Mouse (Mus musculus): ENCODE measurements around the gene Prpf8. TPM values are rescaled to one million over a fixed set of nuclear protein-coding genes. Genes with fewer than 3 reads are reported as not detected.
"Not testable (repeated sequence)": the region's sequence is repeated elsewhere in the genome, so short reads cannot be mapped to it uniquely, and the experiment has no call there.

Prpf8 gene
- total and polyA plus RNA-seq, 3 experiments, result 49.0 to 93.2 (median 84.4) TPM

- DNase-seq, result no peak
- Histone ChIP-seq H3K27me3 (ENCODE audit: control insufficient read depth, insufficient read depth, low read length) (no peaks in the 10 kb centered on the region), H3K79me2 (replicated peaks; ENCODE audit: control insufficient read depth, insufficient read depth, low read length) (no peaks in the 10 kb centered on the region), H3K9ac (ENCODE audit: low read depth, low read length) (no peak overlapping the region), H3K36me3 (ENCODE audit: control insufficient read depth, insufficient read depth, low read length) (no peaks in the 10 kb centered on the region), H3K4me3 (no peak overlapping the region), H3K4me1 (ENCODE audit: control insufficient read depth, insufficient read depth, low read length) (peaks cover 12% of the 10 kb centered on the region), H3K27ac (peak overlapping the region; percentile 73)
- 40% methylated on average over 7 of the region's 7 CpGs for WGBS
- intact Hi-C loops (cut with DNase I), result no loop called here
- TF ChIP-seq EP300 (IDR thresholded peaks at IDR 0.05; ENCODE audit: insufficient read depth, low read depth, low read length) (no peak), CTCF (IDR thresholded peaks at IDR 0.05) (no peak), POLR2A (IDR thresholded peaks at IDR 0.05; ENCODE audit: insufficient read depth, low read depth, low read length) (no peak)
Measured at GRCm38 (mm10) chr11:75552906-75553482, 66.4 kb downstream of the Prpf8 start.

- H3K27ac ChIP-seq; H3K9ac ChIP-seq (ENCODE audit: low read depth, low read length); H3K36me3 ChIP-seq (ENCODE audit: control insufficient read depth, insufficient read depth, low read length); intact Hi-C loops (cut with DNase I); H3K27me3 ChIP-seq (ENCODE audit: control insufficient read depth, insufficient read depth, low read length); H3K79me2 ChIP-seq (replicated peaks; ENCODE audit: control insufficient read depth, insufficient read depth, low read length); DNase-seq; H3K4me3 ChIP-seq: not testable (repeated sequence)
- peak; percentile 12; the same call in 1 of the 2 replicates for TF ChIP-seq CTCF (IDR thresholded peaks at IDR 0.05)
- WGBS, result 93% methylated on average over 6 of the region's 6 CpGs
- peaks cover 10% of the 10 kb centered on the region for H3K4me1 ChIP-seq (ENCODE audit: control insufficient read depth, insufficient read depth, low read length)
Measured at GRCm38 (mm10) chr11:75556006-75556405, 69.4 kb downstream of the Prpf8 start.

GRCm38 (mm10) chr11:75557142-75557541, 70.5 kb downstream of the Prpf8 start:
- no peak overlapping the region for H3K27ac ChIP-seq

GRCm38 (mm10) chr11:75558101-75558500, 71.5 kb downstream of the Prpf8 start:
- no peak overlapping the region for H3K4me3 ChIP-seq
- TF ChIP-seq EP300 (IDR thresholded peaks at IDR 0.05; ENCODE audit: insufficient read depth, low read depth, low read length) (no peak), POLR2A (IDR thresholded peaks at IDR 0.05; ENCODE audit: insufficient read depth, low read depth, low read length) (no peak), CTCF (IDR thresholded peaks at IDR 0.05) (peak; percentile 37)
- H3K4me1 ChIP-seq (ENCODE audit: control insufficient read depth, insufficient read depth, low read length), result no peaks in the 10 kb centered on the region
- DNase-seq, result no peak
- no peaks in the 10 kb centered on the region for H3K36me3 ChIP-seq (ENCODE audit: control insufficient read depth, insufficient read depth, low read length)
- H3K9ac ChIP-seq (ENCODE audit: low read depth, low read length), result no peak overlapping the region
- H3K79me2 ChIP-seq (replicated peaks; ENCODE audit: control insufficient read depth, insufficient read depth, low read length), result no peaks in the 10 kb centered on the region
- intact Hi-C loops (cut with DNase I), result no loop called here
- H3K27me3 ChIP-seq (ENCODE audit: control insufficient read depth, insufficient read depth, low read length), result no peaks in the 10 kb centered on the region
- WGBS, result 97% methylated on average over 1 of the region's 1 CpGs
- no peak overlapping the region for H3K27ac ChIP-seq

More at GRCm38 (mm10) chr11:75557142-75557541, 70.5 kb downstream of the Prpf8 start:
- H3K9ac ChIP-seq (ENCODE audit: low read depth, low read length), result no peak overlapping the region
- intact Hi-C loops (cut with DNase I), result no loop called here
- H3K36me3 ChIP-seq (ENCODE audit: control insufficient read depth, insufficient read depth, low read length), result no peaks in the 10 kb centered on the region
- no peak overlapping the region for H3K4me3 ChIP-seq
- 95% methylated on average over 6 of the region's 6 CpGs for WGBS
- DNase-seq, result no peak
- H3K4me1 ChIP-seq (ENCODE audit: control insufficient read depth, insufficient read depth, low read length), result peaks cover 4% of the 10 kb centered on the region; the same call in 1 of the 2 replicates
- TF ChIP-seq EP300 (IDR thresholded peaks at IDR 0.05; ENCODE audit: insufficient read depth, low read depth, low read length), result no peak
- no peak for TF ChIP-seq CTCF (IDR thresholded peaks at IDR 0.05)
- no peak for TF ChIP-seq POLR2A (IDR thresholded peaks at IDR 0.05; ENCODE audit: insufficient read depth, low read depth, low read length)
- H3K27me3 ChIP-seq (ENCODE audit: control insufficient read depth, insufficient read depth, low read length), result no peaks in the 10 kb centered on the region
- no peaks in the 10 kb centered on the region for H3K79me2 ChIP-seq (replicated peaks; ENCODE audit: control insufficient read depth, insufficient read depth, low read length)

Small RNA genes within 50 kb of the gene (microRNA-seq; reads per million reads assigned to microRNA genes)
- 19,435 to 60,333 reads per million in 2 experiments for gene Mir22
- gene Mir3971, result 0 reads per million in 2 experiments

Other genes with a start within 250 kb of the Prpf8 start
- gene Rpa1, start 138.5 kb upstream of the Prpf8 start, total RNA-seq (2021), result 10 to 100 TPM; 54.8 to 60.7 TPM
- gene Rpa1, start 138.5 kb upstream of the Prpf8 start, polyA plus RNA-seq (2012; rRNA removed), result 16.8 and 24.8 TPM in 2 replicates
- 1 to 10 TPM; 5.7 to 6.4 TPM for gene Smyd4, start 138.4 kb upstream of the Prpf8 start, total RNA-seq (2021)
- gene Smyd4, start 138.4 kb upstream of the Prpf8 start, polyA plus RNA-seq (2012; rRNA removed), result 3.2 and 3.9 TPM in 2 replicates
- gene Serpinf1, start 64.1 kb upstream of the Prpf8 start, total RNA-seq (2021), result 10 to 100 TPM; 17.4 to 28.5 TPM
- 84.5 and 96.1 TPM in 2 replicates for gene Serpinf1, start 64.1 kb upstream of the Prpf8 start, polyA plus RNA-seq (2012; rRNA removed)
- gene Serpinf2, start 47.2 kb upstream of the Prpf8 start, total RNA-seq (2021), result not detected
- 0.18 and 0.61 TPM in 2 replicates for gene Serpinf2, start 47.2 kb upstream of the Prpf8 start, polyA plus RNA-seq (2012; rRNA removed)
- 1 to 10 TPM; 7.0 to 8.3 TPM for gene Wdr81, start 32.1 kb upstream of the Prpf8 start, total RNA-seq (2021)
- 6.6 and 9.6 TPM in 2 replicates for gene Wdr81, start 32.1 kb upstream of the Prpf8 start, polyA plus RNA-seq (2012; rRNA removed)
- 1 to 10 TPM; 3.7 to 4.6 TPM for gene Tlcd2, start 25.1 kb upstream of the Prpf8 start, total RNA-seq (2021)
- gene Tlcd2, start 25.1 kb upstream of the Prpf8 start, polyA plus RNA-seq (2012; rRNA removed), result 10.3 and 14.3 TPM in 2 replicates
- 10 to 100 TPM; 40.5 to 48.8 TPM for gene Rilp, start 23.3 kb downstream of the Prpf8 start, total RNA-seq (2021)
- gene Rilp, start 23.3 kb downstream of the Prpf8 start, polyA plus RNA-seq (2012; rRNA removed), result 39.2 and 62.0 TPM in 2 replicates
- gene Scarf1, start 26.7 kb downstream of the Prpf8 start, total RNA-seq (2021), result 1 to 10 TPM; 7.6 to 8.5 TPM
- gene Scarf1, start 26.7 kb downstream of the Prpf8 start, polyA plus RNA-seq (2012; rRNA removed), result 18.1 and 21.6 TPM in 2 replicates
- 10 to 100 TPM; 13.7 to 14.6 TPM for gene Slc43a2, start 44.9 kb downstream of the Prpf8 start, total RNA-seq (2021)
- 13.1 and 13.6 TPM in 2 replicates for gene Slc43a2, start 44.9 kb downstream of the Prpf8 start, polyA plus RNA-seq (2012; rRNA removed)
- 10 to 100 TPM; 96.6 to 99.1 TPM for gene Pitpna, start 101.3 kb downstream of the Prpf8 start, total RNA-seq (2021)
- gene Pitpna, start 101.3 kb downstream of the Prpf8 start, polyA plus RNA-seq (2012; rRNA removed), result 57.2 and 95.9 TPM in 2 replicates
- gene Inpp5k, start 144.2 kb downstream of the Prpf8 start, total RNA-seq (2021), result 10 to 100 TPM; 24.5 to 30.2 TPM
- 42.8 and 59.8 TPM in 2 replicates for gene Inpp5k, start 144.2 kb downstream of the Prpf8 start, polyA plus RNA-seq (2012; rRNA removed)
- 100 to 1,000 TPM in 1 of 2 experiments, 10 to 100 TPM in 1; 96.9 to 105 TPM for gene Myo1c, start 163.7 kb downstream of the Prpf8 start, total RNA-seq (2021)
- gene Myo1c, start 163.7 kb downstream of the Prpf8 start, polyA plus RNA-seq (2012; rRNA removed), result 68.7 and 94.7 TPM in 2 replicates
- 10 to 100 TPM; 82.9 to 90.3 TPM for gene Crk, start 192.4 kb downstream of the Prpf8 start, total RNA-seq (2021)
- 27.6 and 64.4 TPM in 2 replicates for gene Crk, start 192.4 kb downstream of the Prpf8 start, polyA plus RNA-seq (2012; rRNA removed)
- 100 to 1,000 TPM; 503 to 554 TPM for gene Ywhae, start 246.1 kb downstream of the Prpf8 start, total RNA-seq (2021)
- gene Ywhae, start 246.1 kb downstream of the Prpf8 start, polyA plus RNA-seq (2012; rRNA removed), result 206 and 352 TPM in 2 replicates